Mouse (Mus musculus): ENCODE results near the gene Cbln3. TPM values are rescaled to one million over a fixed set of nuclear protein-coding genes. Genes with fewer than 3 reads are reported as not detected.

Gene Cbln3
- total RNA-seq (2023): 1 to 10 TPM in 1 of 2 experiments, under 1 TPM in 1; 0.53 to 1.3 TPM

DNA sequence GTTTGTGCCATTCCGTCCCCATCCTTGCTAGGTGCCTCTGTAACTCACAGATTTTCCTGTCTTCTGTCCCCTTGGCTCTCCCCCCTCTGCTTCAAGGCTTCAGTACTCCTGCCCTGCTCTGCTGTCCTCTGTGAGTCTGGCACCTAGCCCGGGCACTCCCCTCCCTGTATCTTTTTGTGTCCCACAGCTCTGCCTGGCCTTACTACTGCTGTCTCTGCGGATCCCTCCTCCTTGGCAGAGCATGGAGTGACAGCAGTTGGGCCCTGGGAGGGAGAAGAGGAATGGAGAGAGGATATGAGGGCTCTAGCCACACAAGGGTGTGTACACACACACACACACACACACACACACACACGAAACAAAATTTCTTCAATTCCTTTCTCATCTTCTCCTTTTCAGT lies at the start of gene Cbln3:
Cbln3 (minus strand) TSS at position 227 of the 400 bp plus-strand sequence.

DNA sequence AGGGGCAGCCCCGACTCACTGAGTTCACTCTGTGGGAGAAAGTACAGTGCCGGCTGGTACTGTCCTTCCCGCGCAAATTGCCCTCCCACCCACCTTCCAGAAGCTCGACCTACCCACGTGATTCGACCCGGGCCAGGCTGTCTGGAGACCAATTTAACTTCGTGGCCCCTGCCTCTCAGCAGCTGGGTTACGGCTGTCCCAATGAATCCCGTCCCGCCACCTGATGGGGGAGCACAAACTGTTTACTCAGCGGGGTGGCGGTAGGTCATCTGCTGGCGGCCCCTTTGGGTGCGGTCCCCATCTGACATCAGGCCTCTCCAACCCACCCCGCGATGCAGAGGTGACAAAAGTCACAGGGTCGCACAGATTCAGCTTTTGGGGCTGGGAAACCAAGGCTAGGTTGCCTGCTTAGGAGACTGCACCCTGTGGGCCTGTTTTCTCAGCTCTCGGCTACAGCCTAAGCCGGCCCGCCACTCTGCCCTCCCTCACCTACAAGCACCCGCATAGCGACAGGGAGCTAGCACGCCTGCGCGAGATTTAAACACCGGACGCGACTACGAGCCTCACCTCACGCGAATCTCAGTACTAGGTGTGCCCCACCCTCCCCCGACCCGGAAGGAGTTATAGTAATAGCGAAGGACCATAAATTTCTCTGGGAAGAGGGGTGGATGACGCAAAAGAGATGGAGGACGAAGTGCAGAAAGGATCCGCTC lies 15.7 kb upstream of the Cbln3 start, which contains the start of gene Sdr39u1:
Sdr39u1 (minus strand) TSS at position 593 of the 713 bp plus-strand sequence.

DNA sequence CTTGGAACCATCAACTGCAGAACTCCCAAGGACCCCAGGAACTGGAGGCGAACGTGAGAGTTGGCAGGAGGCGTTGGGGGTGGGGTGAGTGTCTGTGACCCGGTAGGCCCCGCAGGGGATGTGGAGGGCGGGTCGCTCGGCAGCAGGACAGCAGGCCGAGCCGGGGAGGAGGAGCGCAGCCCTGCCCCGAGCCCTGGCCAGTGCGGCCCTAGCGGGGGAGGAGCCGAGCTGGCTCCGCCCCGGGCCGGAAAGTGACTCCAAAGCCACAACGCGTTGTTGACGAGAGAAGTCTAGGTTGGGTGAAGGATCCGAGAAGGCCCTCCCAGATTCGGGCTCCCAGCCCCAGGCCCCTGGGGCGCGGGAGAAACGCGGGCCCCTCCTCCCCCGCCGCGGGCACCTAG lies 521 bp upstream of the Cbln3 start, which contains the start of gene Khnyn:
Khnyn (plus strand) TSS at position 235 of the 401 bp plus-strand sequence.

DNA sequence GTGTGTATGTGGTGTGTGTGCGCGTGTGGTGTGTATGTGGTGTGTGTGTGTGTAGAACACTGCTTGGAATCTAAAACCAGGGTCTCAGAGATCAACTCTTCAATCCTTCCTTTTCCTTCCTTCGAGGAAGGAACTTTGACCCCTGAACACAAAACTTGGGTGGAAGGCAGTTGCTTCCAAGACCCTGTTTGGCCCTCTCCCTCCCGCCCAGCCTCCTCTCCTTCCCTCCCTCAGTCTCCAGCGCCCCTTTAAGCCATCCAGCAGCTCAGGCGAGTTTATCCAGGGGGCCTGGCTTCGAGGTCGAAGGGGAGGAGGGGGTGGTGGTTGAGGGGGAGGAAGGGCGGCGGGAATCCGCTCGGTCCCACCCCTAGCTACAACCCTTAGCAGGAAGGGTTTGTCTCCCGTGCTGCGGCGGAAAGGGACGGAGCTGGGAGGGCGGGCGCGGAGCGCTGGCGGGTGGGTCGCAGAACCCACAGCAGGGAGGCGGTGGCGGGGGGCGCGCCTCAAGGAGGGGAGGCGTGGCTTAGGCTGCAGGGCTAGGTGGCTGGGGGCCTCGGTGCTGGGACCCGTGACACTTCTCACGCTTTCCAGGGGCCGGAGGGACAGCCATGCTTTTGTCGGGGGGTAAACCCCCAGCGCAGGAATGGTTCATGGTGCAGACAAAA lies 30.4 kb downstream of the Cbln3 start, which contains the start of gene Nynrin:
Nynrin (plus strand) TSS at position 390 of the 665 bp plus-strand sequence.

Other genes starting within 250 kb of the Cbln3 start
- 10 to 100 TPM; 12.2 to 12.4 TPM for gene Ipo4, start 248.4 kb downstream of the Cbln3 start, total RNA-seq (2023)
- 1 to 10 TPM in 1 of 2 experiments, under 1 TPM in 1; 0.31 to 1.2 TPM for gene Gm49378, start 246.5 kb downstream of the Cbln3 start, total RNA-seq (2023)
- gene Tm9sf1, start 240.6 kb downstream of the Cbln3 start, total RNA-seq (2023): 10 to 100 TPM; 34.3 to 37.8 TPM
- 1 to 10 TPM; 2.0 to 3.4 TPM for gene Tssk4, start 234.2 kb downstream of the Cbln3 start, total RNA-seq (2023)
- gene Mdp1, start 223.9 kb downstream of the Cbln3 start, total RNA-seq (2023): 10 to 100 TPM; 15.9 TPM
- 10 to 100 TPM; 14.6 to 15.9 TPM for gene Gmpr2, start 212.5 kb downstream of the Cbln3 start, total RNA-seq (2023)
- gene Nedd8, start 212.3 kb downstream of the Cbln3 start, total RNA-seq (2023): 100 to 1,000 TPM; 178 to 185 TPM
- gene Tinf2, start 202.6 kb downstream of the Cbln3 start, total RNA-seq (2023): 10 to 100 TPM; 60.2 to 61.1 TPM
- gene Tgm1, start 170.5 kb downstream of the Cbln3 start, total RNA-seq (2023): 1 to 10 TPM; 1.3 to 2.2 TPM
- 10 to 100 TPM; 21.0 to 23.4 TPM for gene Rabggta, start 162.1 kb downstream of the Cbln3 start, total RNA-seq (2023)
- 10 to 100 TPM; 57.3 to 62.3 TPM for gene Dhrs1, start 138.7 kb downstream of the Cbln3 start, total RNA-seq (2023)
- 10 to 100 TPM; 14.8 to 20.7 TPM for gene Nop9, start 138.7 kb downstream of the Cbln3 start, total RNA-seq (2023)
- gene Cideb, start 125.9 kb downstream of the Cbln3 start, total RNA-seq (2023): under 1 TPM; 0.33 to 0.57 TPM
- gene Ltb4r2, start 123.0 kb downstream of the Cbln3 start, total RNA-seq (2023): under 1 TPM; 0.55 to 0.61 TPM
- gene Ltb4r1, start 118.4 kb downstream of the Cbln3 start, total RNA-seq (2023): 100 to 1,000 TPM; 205 to 213 TPM
- gene Adcy4, start 100.3 kb downstream of the Cbln3 start, total RNA-seq (2023): under 1 TPM; 0.29 to 0.77 TPM
- 10 to 100 TPM; 32.4 to 37.6 TPM for gene Ripk3, start 95.5 kb downstream of the Cbln3 start, total RNA-seq (2023)
- not detected for gene Nfatc4, start 61.2 kb downstream of the Cbln3 start, total RNA-seq (2023)
- gene Nynrin, start 30.4 kb downstream of the Cbln3 start, total RNA-seq (2023): 1 to 10 TPM; 2.9 to 4.2 TPM
- 10 to 100 TPM; 62.4 to 74.0 TPM for gene Khnyn, start 555 bp upstream of the Cbln3 start, total RNA-seq (2023)
- 1 to 10 TPM; 1.9 to 2.5 TPM for gene Sdr39u1, start 15.9 kb upstream of the Cbln3 start, total RNA-seq (2023)
- not detected for gene Cma1, start 60.3 kb upstream of the Cbln3 start, total RNA-seq (2023)
- gene Cma2, start 66.6 kb upstream of the Cbln3 start, total RNA-seq (2023): not detected
- gene Mcpt1, start 133.6 kb upstream of the Cbln3 start, total RNA-seq (2023): not detected
- gene Mcpt9, start 146.1 kb upstream of the Cbln3 start, total RNA-seq (2023): not detected
- gene Mcpt2, start 157.6 kb upstream of the Cbln3 start, total RNA-seq (2023): not detected
- not detected for gene Mcpt4, start 177.9 kb upstream of the Cbln3 start, total RNA-seq (2023)
- gene Mcpt8, start 200.9 kb upstream of the Cbln3 start, total RNA-seq (2023): 100 to 1,000 TPM; 119 to 162 TPM
- 100 to 1,000 TPM; 187 to 200 TPM for gene Ctsg, start 218.2 kb upstream of the Cbln3 start, total RNA-seq (2023)
- gene Gzme, start 236.2 kb upstream of the Cbln3 start, total RNA-seq (2023): not detected
- gene Gzmd, start 248.2 kb upstream of the Cbln3 start, total RNA-seq (2023): not detected

All from neutrophil, adult 83 days (primary cell).